Mouse (Mus musculus) embryonic facial prominence, embryonic 11.5 days (tissue): ENCODE data around the gene Zcchc9. TPM values are rescaled to one million over a fixed set of nuclear protein-coding genes. Genes with fewer than 3 reads are reported as not detected.

Source experiments
- microRNA-seq: library from miRNA; unstranded; fragments of <30 nt; microRNA quantifications from one replicate; pipeline ENCODE4, GENCODE M21; 2016; ENCODE audit warnings: borderline number of aligned reads
- polyA plus RNA-seq: library from polyadenylated mRNA; unstranded; fragments of >200 nt; fragmentation: Nextera tagmentation; extraction: Ambion mirVana; gene quantifications from 2 replicates; pipeline ENCODE4 v1.2.1, GENCODE M21; 2014

Zcchc9 gene
- polyA plus RNA-seq, 1 experiment from 2014 or later = 22.6 TPM

Small RNA genes lying within 50 kb of the gene (microRNA-seq; reads per million reads assigned to microRNA genes)
- not detected for gene Gm27656

Other genes starting within 250 kb of the Zcchc9 start
- gene Acot12, start 66.2 kb downstream of the Zcchc9 start, polyA plus RNA-seq = not detected in 2 replicates
- gene Ckmt2, start 69.2 kb upstream of the Zcchc9 start, polyA plus RNA-seq = not detected in 2 replicates